Mouse (Mus musculus): ENCODE data around the gene Grb7. TPM values are rescaled to one million over a fixed set of nuclear protein-coding genes. Genes with fewer than 3 reads are reported as not detected.

Gene Grb7
- polyA plus RNA-seq, 1 experiment from 2014 or later, result 3.6 TPM

DNA sequence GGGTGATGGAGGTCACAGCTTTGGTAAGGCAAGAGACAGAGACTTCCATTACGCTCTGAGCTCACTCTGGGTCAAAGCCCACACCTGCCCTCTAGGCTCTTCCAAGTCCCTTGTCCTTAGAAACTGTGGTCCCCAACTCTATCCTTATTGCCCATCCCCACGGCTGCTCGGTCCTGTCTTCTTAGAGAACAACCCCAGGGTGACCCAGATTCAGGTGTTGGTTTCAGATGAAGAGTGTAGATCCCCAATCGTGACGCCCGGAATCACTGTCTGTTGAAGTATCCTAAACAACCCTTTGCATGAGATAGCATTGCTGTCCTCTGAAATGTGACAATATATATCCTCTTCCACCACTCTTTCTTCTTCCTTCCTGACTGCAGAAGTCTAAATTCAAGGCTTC, 16.1 kb downstream of the Grb7 start:
- no peak overlapping the region for H3K27ac ChIP-seq
- H3K27me3 ChIP-seq (ENCODE audit: insufficient read depth, poor library complexity, severe bottlenecking), result peaks cover 50% of the 10 kb centered on the region
- H3K4me3 ChIP-seq, result no peak overlapping the region
- WGBS, result 90% methylated on average over 6 of the region's 6 CpGs
- H3K4me1 ChIP-seq (replicated peaks), result peaks cover 18% of the 10 kb centered on the region
- DNase-seq (ENCODE audit: low spot score), result no peak
- no peaks in the 10 kb centered on the region for H3K9me3 ChIP-seq
- H3K36me3 ChIP-seq, result no peaks in the 10 kb centered on the region

GRCm38 (mm10) chr11:98463911-98464310, 17.7 kb downstream of the Grb7 start:
- no peak for DNase-seq (ENCODE audit: low spot score)
- 0 out of 2 replicates have a peak, but pooled peaks cover 2% of the 10 kb centered on the region for H3K4me1 ChIP-seq (replicated peaks)
- peaks cover 38% of the 10 kb centered on the region for H3K27me3 ChIP-seq (ENCODE audit: insufficient read depth, poor library complexity, severe bottlenecking)
- H3K27ac ChIP-seq, result no peak overlapping the region
- 87% methylated on average over 9 of the region's 9 CpGs for WGBS
- H3K9me3 ChIP-seq, result no peaks in the 10 kb centered on the region
- H3K36me3 ChIP-seq, result no peaks in the 10 kb centered on the region
- H3K4me3 ChIP-seq, result no peak overlapping the region

DNA sequence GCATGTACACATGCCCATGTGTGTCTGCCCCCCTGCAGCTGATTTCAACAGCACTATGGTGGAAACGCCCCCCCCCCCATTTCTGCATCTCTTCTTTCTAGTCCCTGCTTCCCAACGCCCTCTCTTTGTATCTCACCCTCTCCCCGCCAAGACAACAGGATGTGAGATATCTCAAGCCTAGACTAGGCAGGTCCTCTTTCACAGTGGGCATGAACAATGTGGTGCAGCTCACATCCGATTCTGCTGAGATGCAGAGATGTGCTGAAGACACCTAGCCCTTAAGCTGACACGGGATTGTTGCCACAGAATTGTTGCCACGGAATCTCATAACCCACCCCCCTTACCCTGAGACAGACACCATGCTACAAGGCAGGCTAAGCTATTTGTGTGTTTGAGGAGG, 18.3 kb downstream of the Grb7 start:
- 82% methylated on average over 6 of the region's 6 CpGs for WGBS
- DNase-seq (ENCODE audit: low spot score), result no peak
- H3K27me3 ChIP-seq (ENCODE audit: insufficient read depth, poor library complexity, severe bottlenecking), result peaks cover 32% of the 10 kb centered on the region
- H3K9me3 ChIP-seq, result no peaks in the 10 kb centered on the region
- H3K4me1 ChIP-seq (replicated peaks), result no peaks in the 10 kb centered on the region
- H3K4me3 ChIP-seq, result no peak overlapping the region
- H3K36me3 ChIP-seq, result no peaks in the 10 kb centered on the region
- no peak overlapping the region for H3K27ac ChIP-seq

DNA sequence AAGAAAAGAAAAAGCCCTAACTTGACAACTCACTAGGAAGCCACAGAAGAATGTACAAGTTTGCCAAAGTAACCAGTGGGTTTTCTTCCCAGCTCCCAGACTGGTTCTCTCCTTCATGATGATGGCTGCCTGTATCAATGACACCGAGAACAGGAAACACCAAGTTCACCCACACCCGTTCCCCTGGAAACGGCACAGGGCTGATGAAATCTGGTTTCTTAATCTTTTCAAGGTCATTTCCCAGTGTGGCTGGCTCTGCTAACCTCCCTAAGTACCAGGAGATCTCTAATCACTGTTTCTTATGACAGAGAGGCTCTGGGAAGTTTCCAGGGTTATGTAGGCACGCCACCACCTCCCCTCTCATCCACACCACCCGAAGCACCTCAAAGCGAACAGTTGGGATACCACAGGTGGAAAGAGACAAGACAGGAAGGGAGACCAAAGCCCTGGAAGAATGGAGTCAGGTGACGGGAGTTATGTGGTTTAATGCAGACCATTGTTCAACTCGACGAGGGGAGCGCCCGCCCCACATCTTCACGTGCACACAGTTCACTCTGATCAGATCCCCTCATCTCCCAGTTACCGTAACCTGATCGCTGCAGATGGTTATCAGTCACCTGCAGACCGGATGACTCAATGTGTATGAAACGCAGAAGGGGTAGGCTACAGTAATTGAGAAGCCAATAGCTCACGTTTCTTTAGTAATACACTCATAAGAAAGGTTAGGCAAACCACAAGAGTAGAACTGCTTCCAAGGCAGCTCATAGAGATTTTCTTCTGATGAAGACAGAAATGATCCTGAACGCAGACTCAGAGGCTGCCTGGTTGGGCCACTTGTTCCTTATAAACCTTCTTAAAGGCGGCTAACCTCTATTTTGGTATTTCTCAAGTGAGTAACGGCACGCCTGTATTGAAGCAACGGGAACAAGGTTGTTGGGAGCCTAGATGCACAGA, 23.8 kb downstream of the Grb7 start:
- WGBS, result 82% methylated on average over 22 of the region's 22 CpGs
- Histone ChIP-seq H3K27ac (no peak overlapping the region), H3K9me3 (no peaks in the 10 kb centered on the region), H3K27me3 (ENCODE audit: insufficient read depth, poor library complexity, severe bottlenecking) (peaks cover 19% of the 10 kb centered on the region; the same call in 1 of the 2 replicates), H3K4me3 (no peak overlapping the region), H3K4me1 (replicated peaks) (peaks cover 22% of the 10 kb centered on the region), H3K36me3 (no peaks in the 10 kb centered on the region)
- DNase-seq (ENCODE audit: low spot score), result no peak

- peaks cover 19% of the 10 kb centered on the region; the same call in 1 of the 2 replicates for H3K27me3 ChIP-seq (ENCODE audit: insufficient read depth, poor library complexity, severe bottlenecking)
- H3K4me3 ChIP-seq, result no peak overlapping the region
- no peaks in the 10 kb centered on the region for H3K36me3 ChIP-seq
- WGBS, result 81% methylated on average over 6 of the region's 6 CpGs
- DNase-seq (ENCODE audit: low spot score), result no peak
- H3K9me3 ChIP-seq, result no peaks in the 10 kb centered on the region
- H3K27ac ChIP-seq, result peak overlapping the region; percentile 35; the same call in 1 of the 2 replicates
- peaks cover 22% of the 10 kb centered on the region for H3K4me1 ChIP-seq (replicated peaks)
These were observed 24.6 kb downstream of the Grb7 start for GRCm38 (mm10) chr11:98470795-98471194.

DNA sequence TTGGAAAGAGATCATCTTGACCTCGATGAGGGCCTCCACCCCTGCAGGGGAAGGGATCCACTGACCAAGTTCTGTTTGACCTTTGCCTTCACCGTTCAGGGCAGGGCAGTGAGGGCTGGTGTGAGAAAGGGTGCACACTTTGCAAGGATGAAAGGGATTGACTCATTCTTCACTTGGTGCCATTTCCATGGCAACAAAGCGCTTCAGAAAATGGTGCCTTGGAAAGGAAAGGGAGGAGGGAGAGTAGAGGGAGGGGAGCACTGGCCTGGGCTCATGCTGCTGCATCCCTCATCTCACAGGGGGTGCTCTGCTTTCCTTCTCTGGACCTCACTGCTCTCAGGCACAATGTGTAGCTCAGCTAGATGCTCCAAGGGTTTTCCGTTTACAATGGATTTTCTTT, 26.5 kb downstream of the Grb7 start:
- Histone ChIP-seq H3K27me3 (ENCODE audit: insufficient read depth, poor library complexity, severe bottlenecking) (peaks cover 16% of the 10 kb centered on the region; the same call in 1 of the 2 replicates), H3K4me3 (no peak overlapping the region), H3K27ac (0 out of 2 replicates have a peak overlapping the region, but pooled peaks have one; percentile 24), H3K9me3 (no peaks in the 10 kb centered on the region), H3K4me1 (replicated peaks) (peaks cover 22% of the 10 kb centered on the region), H3K36me3 (no peaks in the 10 kb centered on the region)
- WGBS, result 50% methylated on average over 4 of the region's 4 CpGs
- no peak for DNase-seq (ENCODE audit: low spot score)

DNA sequence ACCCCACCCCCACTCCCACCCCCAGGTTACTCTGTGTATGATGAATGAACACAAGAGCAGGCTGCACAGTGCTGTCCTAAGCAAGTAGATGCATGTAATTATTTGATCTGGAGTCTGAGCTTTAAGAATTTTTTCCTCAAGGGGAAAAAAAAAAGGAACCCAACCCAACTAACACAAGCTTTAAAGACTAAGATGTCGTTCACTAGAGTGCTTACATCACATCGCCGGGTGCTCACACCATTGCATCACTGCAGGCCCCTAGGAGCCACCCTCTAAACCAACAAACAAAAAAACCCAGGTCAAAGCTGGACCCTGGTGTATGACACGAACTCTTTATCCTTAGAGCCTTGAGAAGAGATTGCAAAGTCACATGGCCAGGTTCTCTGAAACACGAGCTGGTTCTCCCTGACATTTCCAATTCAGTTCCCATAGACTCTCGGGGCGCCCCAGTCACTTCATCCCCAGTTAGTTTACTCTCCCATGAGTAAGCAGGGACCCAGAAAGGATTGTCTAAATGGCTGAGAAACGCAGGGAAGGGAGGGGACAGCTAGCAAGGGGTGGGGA, 27.8 kb downstream of the Grb7 start:
- DNase-seq (ENCODE audit: low spot score), result no peak
- peaks cover 22% of the 10 kb centered on the region for H3K4me1 ChIP-seq (replicated peaks)
- no peak overlapping the region for H3K4me3 ChIP-seq
- H3K36me3 ChIP-seq, result no peaks in the 10 kb centered on the region
- WGBS, result 65% methylated on average over 8 of the region's 8 CpGs
- H3K27me3 ChIP-seq (ENCODE audit: insufficient read depth, poor library complexity, severe bottlenecking), result peaks cover 16% of the 10 kb centered on the region; the same call in 1 of the 2 replicates
- no peaks in the 10 kb centered on the region for H3K9me3 ChIP-seq
- H3K27ac ChIP-seq, result no peak overlapping the region

DNA sequence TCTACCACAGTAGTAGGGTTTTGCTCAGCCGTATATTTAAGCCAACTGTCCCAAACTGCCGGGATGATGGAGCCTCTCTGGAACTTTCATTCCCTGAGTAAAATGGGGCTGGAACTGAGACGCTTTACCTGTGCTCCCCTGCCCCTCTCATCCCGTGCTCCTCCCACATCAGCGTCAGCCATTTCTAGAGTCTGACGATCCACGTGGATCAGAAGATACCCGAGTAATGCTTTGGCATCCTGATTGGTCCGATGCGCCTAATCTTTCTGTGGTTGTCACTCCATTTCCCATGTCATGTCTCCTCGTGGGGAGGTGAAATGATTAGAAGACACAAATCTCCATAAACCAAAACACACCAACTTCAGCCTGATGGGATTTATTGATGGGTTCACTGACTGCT, 28.8 kb downstream of the Grb7 start:
- no peak overlapping the region for H3K4me3 ChIP-seq
- no peaks in the 10 kb centered on the region for H3K9me3 ChIP-seq
- no peak overlapping the region for H3K27ac ChIP-seq
- WGBS, result 91% methylated on average over 11 of the region's 11 CpGs
- no peak for DNase-seq (ENCODE audit: low spot score)
- H3K36me3 ChIP-seq, result no peaks in the 10 kb centered on the region
- H3K27me3 ChIP-seq (ENCODE audit: insufficient read depth, poor library complexity, severe bottlenecking), result peaks cover 16% of the 10 kb centered on the region; the same call in 1 of the 2 replicates
- peaks cover 19% of the 10 kb centered on the region for H3K4me1 ChIP-seq (replicated peaks)

DNA sequence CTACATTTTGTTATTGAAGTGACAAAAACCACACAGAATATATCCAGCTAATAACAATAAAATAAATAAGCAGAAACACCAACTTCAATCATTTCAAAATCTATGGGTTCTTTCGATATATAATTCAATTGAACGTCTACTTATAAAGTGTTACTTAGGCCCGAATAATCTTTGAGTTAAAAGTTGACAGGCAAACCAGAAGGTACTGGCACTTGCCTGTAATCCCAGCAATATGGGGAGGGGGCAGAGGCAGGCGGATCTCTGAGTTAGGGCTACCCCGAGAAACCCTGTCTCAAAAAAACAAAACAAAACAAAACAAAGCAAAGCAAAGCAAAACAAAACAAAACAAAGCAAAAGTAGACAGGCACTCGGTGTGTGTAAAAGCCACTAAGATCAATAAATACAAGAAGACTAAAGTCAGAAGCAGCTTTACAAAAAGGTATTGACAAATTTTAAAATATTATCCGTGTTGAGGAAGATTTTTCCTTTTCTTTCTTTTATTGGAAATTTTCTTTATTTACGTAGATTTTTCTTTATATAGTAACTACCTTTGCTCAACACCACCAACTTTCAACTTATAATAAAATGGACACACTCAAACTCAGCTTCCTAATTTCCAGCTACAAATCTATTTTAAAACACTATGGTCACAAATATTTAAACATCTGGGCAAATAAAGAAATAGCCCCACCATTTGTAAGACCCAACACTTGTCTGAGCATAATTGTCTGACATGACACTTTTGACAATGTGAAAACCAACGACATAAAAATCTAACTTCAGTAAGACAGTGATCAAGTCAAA, 29.6 kb downstream of the Grb7 start:
- WGBS, result 89% methylated on average over 9 of the region's 9 CpGs
- Histone ChIP-seq H3K27me3 (ENCODE audit: insufficient read depth, poor library complexity, severe bottlenecking) (peaks cover 14% of the 10 kb centered on the region; the same call in 1 of the 2 replicates), H3K9me3 (no peaks in the 10 kb centered on the region), H3K4me3 (no peak overlapping the region), H3K36me3 (no peaks in the 10 kb centered on the region), H3K27ac (no peak overlapping the region), H3K4me1 (replicated peaks) (peaks cover 18% of the 10 kb centered on the region)
- DNase-seq (ENCODE audit: low spot score), result no peak

- 89% methylated on average over 4 of the region's 4 CpGs for WGBS
- Histone ChIP-seq H3K9me3 (no peaks in the 10 kb centered on the region), H3K27ac (no peak overlapping the region), H3K27me3 (ENCODE audit: insufficient read depth, poor library complexity, severe bottlenecking) (0 out of 2 replicates have a peak, but pooled peaks cover 8% of the 10 kb centered on the region), H3K4me3 (no peak overlapping the region), H3K36me3 (no peaks in the 10 kb centered on the region), H3K4me1 (replicated peaks) (peaks cover 20% of the 10 kb centered on the region)
- DNase-seq (ENCODE audit: low spot score), result no peak
These were observed 30.2 kb downstream of the Grb7 start for GRCm38 (mm10) chr11:98476434-98476807.

DNA sequence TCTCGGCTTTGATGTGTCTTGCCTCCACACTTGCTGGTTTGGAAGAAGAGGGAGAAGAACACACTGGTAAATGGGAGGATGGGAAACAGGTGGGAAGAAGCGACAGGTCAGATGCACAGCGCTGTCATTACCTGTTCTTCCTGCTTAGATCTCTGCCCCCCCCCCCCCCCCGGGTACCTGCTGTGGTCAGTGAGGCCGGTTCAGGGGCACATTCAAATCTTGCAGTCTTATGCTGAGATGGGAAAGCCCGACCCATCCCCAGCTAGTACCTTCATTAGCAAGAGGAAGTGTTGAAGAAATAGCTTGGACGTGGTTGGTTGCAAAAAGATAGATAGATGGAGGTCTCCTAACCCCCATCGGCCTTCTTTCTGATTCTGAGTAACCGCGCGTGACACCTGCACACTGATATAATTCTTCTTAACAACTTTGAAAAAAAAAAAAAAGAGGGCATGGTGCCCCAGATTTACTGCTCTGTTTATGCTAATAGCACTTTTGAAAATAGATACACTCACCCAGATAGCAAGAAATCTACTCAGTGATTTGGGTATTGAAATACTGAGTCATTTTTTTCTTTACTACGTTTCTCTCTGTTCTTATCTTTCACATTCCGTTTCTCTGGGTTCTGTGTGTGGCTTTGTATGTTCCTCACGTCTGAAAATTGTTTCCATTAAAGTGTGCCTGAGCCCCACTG, 31.0 kb downstream of the Grb7 start:
- no peaks in the 10 kb centered on the region for H3K9me3 ChIP-seq
- 0 out of 2 replicates have a peak, but pooled peaks cover 3% of the 10 kb centered on the region for H3K27me3 ChIP-seq (ENCODE audit: insufficient read depth, poor library complexity, severe bottlenecking)
- H3K27ac ChIP-seq, result no peak overlapping the region
- peaks cover 17% of the 10 kb centered on the region for H3K4me1 ChIP-seq (replicated peaks)
- no peak overlapping the region for H3K4me3 ChIP-seq
- WGBS, result 70% methylated on average over 14 of the region's 14 CpGs
- no peaks in the 10 kb centered on the region for H3K36me3 ChIP-seq
- DNase-seq (ENCODE audit: low spot score), result no peak

All from hindbrain, embryonic 10.5 days (tissue).